Mouse (Mus musculus): Measurements from ENCODE around the gene Col13a1.

GRCm38 (mm10) chr10:61991481-61992424 is 12.8 kb upstream of the Col13a1 start:
- no peak for TF ChIP-seq TBP (conservative IDR thresholded peaks at IDR 0.05; ENCODE audit: low read depth, low read length)
- TF ChIP-seq CTCF (conservative IDR thresholded peaks at IDR 0.05 in 1 of 2, IDR thresholded peaks at IDR 0.05 in 1 of 2; ENCODE audit: low read depth in 2 of 2, low read length in 2 of 2), result peak in 1 of 2 experiments; percentile 63; a peak in 3 of 4 replicates
- no peak for TF ChIP-seq USF2 (conservative IDR thresholded peaks at IDR 0.05; ENCODE audit: low read depth, low read length)
- no peak for TF ChIP-seq ZMIZ1 (IDR thresholded peaks at IDR 0.05; ENCODE audit: low read depth, low read length)
- no peak for TF ChIP-seq ZC3H11A (IDR thresholded peaks at IDR 0.05; ENCODE audit: low read depth, low read length)
